Mouse (Mus musculus): ENCODE results near the gene Tdpoz5. TPM values are rescaled to one million over a fixed set of nuclear protein-coding genes. Genes with fewer than 3 reads are reported as not detected.
"Not testable (repeated sequence)": the region's sequence is repeated elsewhere in the genome, so short reads cannot be mapped to it uniquely, and the experiment has no call there.

The Tdpoz5 gene
- total RNA-seq (2021) = not detected
- long read RNA-seq, experiment 1 = 0 reads
- long read RNA-seq, experiment 2 = 0 reads

- DNase-seq = not testable (repeated sequence)
Observed at GRCm38 (mm10) chr3:93961214-93961613, at the start of gene Tdpoz5. Gene Tdpoz5 (minus strand): TSS chr3:93961314.

- not testable (repeated sequence) for DNase-seq
Observed at GRCm38 (mm10) chr3:93968938-93969337, 7.8 kb upstream of the Tdpoz5 start.

DNA sequence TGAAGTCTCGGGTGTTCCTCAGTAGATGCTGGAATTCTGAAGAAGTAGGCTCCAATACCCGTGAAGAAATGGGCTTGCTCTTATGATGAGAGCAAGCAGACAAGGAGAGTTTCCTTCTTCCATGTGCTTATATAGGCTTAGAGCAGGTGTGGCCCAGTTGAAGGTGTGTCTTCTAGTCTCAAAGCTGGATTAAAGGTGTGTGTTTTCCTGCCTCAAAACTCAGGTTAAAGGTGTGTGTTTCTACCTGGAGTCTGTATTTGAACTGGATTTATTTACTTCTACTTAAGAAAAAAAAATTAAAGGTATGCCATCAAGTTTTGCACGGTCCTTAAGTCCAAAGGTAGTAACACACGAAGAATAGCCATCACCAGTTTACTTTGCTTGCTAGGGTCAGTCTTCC is 17.7 kb downstream of the Tdpoz5 start, which contains the start of gene Gm9117:
Gene Gm9117 (minus strand): TSS at position 101 of the 400 bp plus-strand sequence.
- not testable (repeated sequence) for DNase-seq

DNA sequence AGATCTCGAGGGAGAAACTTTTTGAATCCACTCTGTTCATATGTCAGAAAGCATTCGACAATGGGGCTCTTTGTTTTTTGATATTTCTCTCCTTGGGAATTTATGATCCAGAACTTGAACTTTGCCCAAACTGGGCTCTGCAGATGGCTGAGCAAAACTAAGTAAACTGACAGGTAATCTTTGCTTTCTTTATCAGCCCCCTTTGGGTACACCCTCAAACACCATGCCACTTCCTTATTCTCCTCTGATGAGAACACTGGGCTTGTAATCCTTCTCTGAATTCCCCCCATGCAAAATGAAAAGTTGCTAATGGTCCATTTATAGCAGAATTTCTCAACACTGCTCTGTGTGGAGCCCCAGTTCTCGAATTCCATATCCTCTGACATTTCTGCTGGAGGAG is 22.7 kb downstream of the Tdpoz5 start:
- DNase-seq = not testable (repeated sequence)

Other genes with a start within 250 kb of the Tdpoz5 start
- gene Gm5773, start 188.3 kb downstream of the Tdpoz5 start, total RNA-seq (2021) = not detected
- gene Tdpoz4, start 164.9 kb downstream of the Tdpoz5 start, total RNA-seq (2021) = not detected
- gene Tdpoz3, start 135.3 kb downstream of the Tdpoz5 start, total RNA-seq (2021) = not detected
- gene Gm9117, start 17.8 kb downstream of the Tdpoz5 start, total RNA-seq (2021) = not detected
- not detected for gene Gm9125, start 93.6 kb upstream of the Tdpoz5 start, total RNA-seq (2021)
- not detected for gene Gm10697, start 111.3 kb upstream of the Tdpoz5 start, total RNA-seq (2021)
- gene Gm10696, start 216.9 kb upstream of the Tdpoz5 start, total RNA-seq (2021) = not detected
- not detected for gene Gm5286, start 235.4 kb upstream of the Tdpoz5 start, total RNA-seq (2021)

All from heart, adult 18-20 months (tissue).